Mouse (Mus musculus) megakaryocyte, embryonic 14.5 days (primary cell): ENCODE results near the gene Nr0b2.

ENCODE experiments used
- FLI1 ChIP-seq: IDR thresholded peaks from 2 replicates; pipeline ENCODE4 v1.6.1; 2012; ENCODE audit warnings: low read length, inconsistent platforms, mixed read lengths
- GATA1 ChIP-seq: IDR thresholded peaks from 3 replicates; pipeline ENCODE4 v1.6.1; 2012; ENCODE audit warnings: mixed read lengths, low read length, inconsistent platforms, borderline replicate concordance

- TF ChIP-seq GATA1 (no peak), FLI1 (no peak)
Observed at GRCm38 (mm10) chr4:133569291-133570065, 16.3 kb downstream of the Nr0b2 start.
